Mouse (Mus musculus) lung, postnatal 14 days (tissue): ENCODE results near the gene Knl1.
A peak's percentile ranks its signal among the peaks of the same experiment; 100 is the strongest.
"Not testable (repeated sequence)": the region's sequence is repeated elsewhere in the genome, so short reads cannot be mapped to it uniquely, and the experiment has no call there.

Source experiments
- DNase-seq: peaks from one replicate; pipeline ENCODE4 v3.0.0; 2021

Gene Knl1

GRCm38 (mm10) chr2:119046649-119047611, at the start of gene Knl1:
Gene Knl1, plus strand, starts transcription at chr2:119047119.
- DNase-seq, result peak; percentile 98

GRCm38 (mm10) chr2:118998115-118998866, 48.6 kb upstream of the Knl1 start:
- no peak for DNase-seq

DNA sequence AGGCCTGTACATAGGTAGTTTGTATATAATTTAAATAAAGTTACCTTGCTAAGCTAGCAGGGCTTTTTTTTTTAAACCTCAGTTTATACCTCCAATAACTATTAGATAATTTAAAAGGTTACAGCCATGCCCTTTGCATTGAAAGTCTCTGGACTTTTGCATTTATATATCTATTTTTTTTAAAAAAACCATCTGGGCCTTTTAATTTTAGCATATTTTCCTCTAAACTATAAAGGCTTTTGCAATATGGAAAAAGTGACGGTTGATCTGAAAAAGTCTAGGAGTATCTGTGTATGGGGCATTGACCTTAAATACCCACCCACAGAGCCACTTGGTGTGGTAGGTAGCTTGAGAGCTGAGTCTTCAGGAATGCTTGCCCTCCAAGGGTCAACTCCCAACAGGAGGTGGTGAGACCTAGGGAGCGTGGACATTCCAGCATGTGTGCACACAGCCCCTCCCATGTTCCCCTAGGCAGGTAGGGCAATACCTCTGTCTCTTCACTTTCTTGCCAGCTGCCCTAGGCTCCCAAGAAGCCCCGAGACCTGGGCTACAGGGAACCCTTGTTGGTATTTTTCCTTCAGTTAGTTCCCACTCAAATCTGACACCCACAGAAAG, 47.8 kb upstream of the Knl1 start:
- DNase-seq, result no peak

DNA sequence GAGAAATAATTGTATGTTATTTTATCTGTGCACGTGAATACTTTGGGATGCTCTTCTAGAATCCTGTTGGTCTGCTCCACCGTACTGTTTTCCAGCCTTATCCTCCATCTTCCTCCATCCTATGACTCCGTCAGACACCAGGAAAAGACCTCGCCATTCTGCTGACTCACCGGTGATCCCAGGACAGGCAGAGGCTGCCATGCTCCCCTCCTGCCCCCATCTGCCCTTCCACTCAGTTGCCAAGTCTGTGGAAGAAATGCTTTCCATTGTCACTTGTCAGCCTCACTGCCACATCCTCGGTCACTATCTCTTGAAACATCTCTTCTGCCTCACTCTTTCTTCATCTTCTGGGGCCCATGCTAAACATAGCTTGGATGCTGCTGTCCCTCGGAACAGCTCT, 40.0 kb upstream of the Knl1 start:
- no peak for DNase-seq

DNA sequence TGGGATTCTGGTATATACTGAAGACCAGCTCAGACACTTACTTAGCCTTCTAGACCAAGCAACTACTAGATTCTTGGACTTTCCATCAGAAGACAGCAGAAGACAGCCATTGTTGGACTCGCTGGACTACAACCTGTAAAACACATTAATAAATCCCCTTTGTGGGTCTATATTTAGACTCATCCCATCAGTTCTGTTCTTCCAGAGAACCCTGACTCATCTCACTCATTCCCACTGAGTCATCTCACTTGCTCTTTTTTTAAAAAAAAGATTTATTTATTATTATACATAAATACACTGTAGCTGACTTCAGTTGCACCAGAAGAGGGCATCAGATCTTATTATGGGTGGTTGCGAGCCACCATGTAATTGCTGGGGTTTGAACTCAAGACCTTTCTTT, 37.5 kb upstream of the Knl1 start:
- no peak for DNase-seq

GRCm38 (mm10) chr2:119014989-119015388, 31.9 kb upstream of the Knl1 start:
- no peak for DNase-seq

GRCm38 (mm10) chr2:119015604-119016180, 31.2 kb upstream of the Knl1 start:
- DNase-seq, result no peak

DNA sequence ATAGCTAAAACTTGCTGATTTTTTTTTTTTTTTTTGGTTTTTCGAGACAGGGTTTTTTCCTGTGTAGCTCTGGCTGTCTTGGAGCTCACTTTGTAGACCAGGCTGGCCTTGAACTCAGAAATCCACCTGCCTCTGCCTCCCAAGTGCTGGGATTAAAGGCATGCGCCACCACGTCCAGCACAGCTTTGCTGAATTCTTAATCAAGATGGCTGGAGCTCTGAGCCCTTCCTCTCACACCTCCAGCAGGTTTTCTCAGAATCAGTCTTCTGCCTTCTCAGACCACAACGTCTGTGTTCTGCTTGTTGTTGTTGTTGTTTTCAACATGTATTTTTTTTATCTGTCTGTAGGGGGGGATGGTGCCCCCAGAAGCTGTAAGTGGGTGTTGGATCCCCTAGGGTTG, 30.6 kb upstream of the Knl1 start:
- not testable (repeated sequence) for DNase-seq

DNA sequence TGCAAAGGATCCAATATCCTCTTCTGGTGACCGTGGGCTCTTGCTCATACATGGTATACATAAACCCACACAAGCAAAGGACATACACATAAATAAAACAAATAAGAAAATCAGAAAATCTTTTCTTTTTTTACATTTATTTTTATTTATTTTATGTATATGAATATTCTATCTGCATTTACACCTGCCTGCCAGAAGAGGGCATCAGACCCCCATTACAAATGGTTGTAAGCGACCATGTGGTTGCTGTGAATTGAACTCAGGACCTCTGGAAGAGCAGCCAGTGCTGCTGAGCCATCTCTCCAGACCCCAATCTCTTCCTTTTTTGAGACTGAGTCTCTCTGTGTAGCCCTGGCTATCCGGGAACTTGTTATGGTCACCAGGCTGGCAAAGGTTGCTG, 29.3 kb upstream of the Knl1 start:
- DNase-seq, result no peak

- no peak for DNase-seq
These were observed 28.4 kb upstream of the Knl1 start for GRCm38 (mm10) chr2:119018391-119019122.

GRCm38 (mm10) chr2:119019131-119019530, 27.8 kb upstream of the Knl1 start:
- no peak for DNase-seq

GRCm38 (mm10) chr2:119019538-119019937, 27.4 kb upstream of the Knl1 start:
- DNase-seq, result no peak

- DNase-seq, result no peak
These were observed 23.7 kb upstream of the Knl1 start for GRCm38 (mm10) chr2:119023154-119023660.

GRCm38 (mm10) chr2:119024536-119025238, 22.2 kb upstream of the Knl1 start:
- no peak for DNase-seq

- no peak for DNase-seq
These were observed 21.7 kb upstream of the Knl1 start for GRCm38 (mm10) chr2:119025239-119025616.

GRCm38 (mm10) chr2:119026951-119027350, 20.0 kb upstream of the Knl1 start:
- DNase-seq, result no peak

DNA sequence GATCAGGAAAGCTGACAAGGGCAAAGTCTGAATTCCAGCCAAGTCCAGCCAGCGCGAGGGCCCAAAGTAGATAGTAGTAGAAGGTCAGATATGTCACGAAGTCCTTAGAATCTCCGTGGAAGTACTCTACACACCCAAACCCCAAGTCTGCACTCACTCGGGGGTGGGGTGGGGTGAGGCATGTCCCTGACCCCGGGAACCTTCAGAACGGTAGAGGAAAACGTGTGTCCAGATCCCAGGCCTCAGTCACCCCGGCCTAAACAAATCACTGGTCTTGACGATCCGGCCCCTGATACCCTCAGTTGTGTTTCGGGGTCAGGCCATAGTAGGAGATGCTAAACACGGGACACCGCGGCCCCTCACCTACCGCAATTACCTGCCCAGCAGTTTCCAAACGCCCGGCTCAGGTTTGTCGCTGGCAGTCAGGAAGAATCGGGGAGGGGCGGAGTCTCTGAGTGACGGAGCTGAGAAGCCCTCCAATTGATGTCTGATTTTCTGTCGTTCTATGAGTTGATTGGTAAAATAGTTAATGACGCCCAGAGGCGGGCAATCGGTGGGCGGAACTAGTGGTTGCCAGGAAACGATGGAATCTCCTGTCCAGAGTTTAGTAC, 17.9 kb upstream of the Knl1 start, which contains the start of gene Ccdc32:
Ccdc32 (minus strand) TSS at position 453 of the 611 bp plus-strand sequence.
- peak; percentile 96 for DNase-seq

- no peak for DNase-seq
These were observed 14.7 kb upstream of the Knl1 start for GRCm38 (mm10) chr2:119032191-119032590.

DNA sequence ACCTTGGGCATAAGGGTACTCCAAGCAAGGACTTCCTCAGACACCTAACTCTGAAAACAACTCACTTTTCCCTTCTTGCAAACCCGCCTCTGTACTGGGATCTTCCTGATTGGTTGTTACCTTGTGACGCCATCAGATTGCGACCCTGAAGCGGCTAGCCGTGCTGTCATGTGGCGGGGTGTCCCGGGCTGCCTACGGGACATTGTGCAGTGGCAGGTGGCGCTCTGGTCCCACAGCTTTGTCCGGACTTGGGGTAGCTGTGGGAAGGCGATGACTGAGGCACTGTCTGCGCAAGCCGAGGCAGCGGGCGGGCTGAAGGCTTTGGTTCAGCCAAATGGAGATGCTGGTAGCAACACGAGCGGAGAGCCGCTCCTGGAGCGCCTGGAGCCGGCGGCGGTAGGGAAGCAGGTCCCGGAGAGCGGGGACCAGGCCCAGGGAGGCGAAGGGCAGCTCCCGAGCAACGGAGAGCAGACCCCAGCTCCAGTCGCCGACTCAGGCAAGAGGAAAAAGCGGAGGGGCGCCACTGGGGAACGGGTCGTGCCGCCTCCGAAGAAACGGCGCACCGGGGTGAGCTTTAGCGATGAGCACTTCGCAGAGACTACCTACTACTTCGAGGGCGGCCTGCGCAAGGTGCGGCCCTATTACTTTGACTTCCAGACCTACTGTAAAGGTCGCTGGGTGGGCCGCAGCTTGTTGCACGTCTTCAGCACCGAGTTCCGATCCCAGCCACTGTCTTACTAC, 12.1 kb upstream of the Knl1 start, which contains the start of gene Rpusd2:
Rpusd2 (plus strand) TSS at position 135 of the 741 bp plus-strand sequence.
- peak; percentile 93 for DNase-seq

DNA sequence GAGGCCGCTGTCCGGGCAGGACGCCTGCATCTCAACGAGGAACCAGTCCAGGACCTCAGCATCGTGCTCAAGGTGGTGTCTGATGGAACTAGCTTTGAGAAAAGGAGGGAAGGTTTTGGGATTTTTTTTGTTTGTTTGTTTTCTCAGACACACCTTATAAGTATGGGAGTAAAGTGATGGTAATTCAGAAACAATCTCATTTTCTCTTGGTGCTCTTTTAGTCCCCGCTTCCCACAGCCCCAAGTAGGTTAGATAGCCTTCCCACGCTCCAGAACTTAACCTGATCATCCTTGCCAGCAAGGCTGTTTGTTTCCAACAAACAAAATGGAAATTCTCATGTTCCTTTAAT, 11.5 kb upstream of the Knl1 start:
- no peak for DNase-seq
